Mouse (Mus musculus) hindbrain, embryonic 13.5 days (tissue): ENCODE results near the gene Smarca2. TPM values are rescaled to one million over a fixed set of nuclear protein-coding genes. Genes with fewer than 3 reads are reported as not detected.
"Not testable (repeated sequence)": the region's sequence is repeated elsewhere in the genome, so short reads cannot be mapped to it uniquely, and the experiment has no call there.

Experiments used
- ATAC-seq: fragments of 200-750 bp; cut with Nextera tagmentation; 2 replicates; pipeline ENCODE4 v1.8.0; 2017; ENCODE audit warnings: moderate TSS enrichment; ENCODE audit not compliant: low FRiP score
- H3K27ac ChIP-seq: fragments of 300-500 bp; sonication (generic); 2 replicates; pipeline ENCODE4 v1.5.1; 2015; ENCODE audit warnings: inconsistent platforms, mild to moderate bottlenecking, moderate library complexity
- H3K27me3 ChIP-seq: fragments of 300-500 bp; sonication (generic); 2 replicates; pipeline ENCODE4 v1.6.1; 2015; ENCODE audit warnings: mild to moderate bottlenecking, inconsistent platforms
- H3K36me3 ChIP-seq: fragments of 300-500 bp; sonication (generic); 2 replicates; pipeline ENCODE4 v1.6.1; 2015; ENCODE audit warnings: mild to moderate bottlenecking, inconsistent platforms
- H3K4me1 ChIP-seq: fragments of 300-500 bp; sonication (generic); replicated peaks from 2 replicates; pipeline ENCODE4 v1.6.1; 2015; ENCODE audit warnings: inconsistent platforms
- H3K4me2 ChIP-seq: fragments of 300-500 bp; sonication (generic); 2 replicates; pipeline ENCODE4 v1.6.1; 2015; ENCODE audit warnings: inconsistent platforms, mild to moderate bottlenecking, moderate library complexity
- H3K4me3 ChIP-seq: fragments of 300-500 bp; sonication (generic); 2 replicates; pipeline ENCODE4 v1.5.1; 2015; ENCODE audit warnings: mild to moderate bottlenecking, inconsistent platforms
- H3K9ac ChIP-seq: fragments of 300-500 bp; sonication (generic); 2 replicates; pipeline ENCODE4 v1.6.1; 2015; ENCODE audit warnings: mild to moderate bottlenecking, inconsistent platforms
- H3K9me3 ChIP-seq: fragments of 300-500 bp; sonication (generic); 2 replicates; pipeline ENCODE4 v1.6.1; 2016; ENCODE audit warnings: inconsistent platforms
- WGBS: fragments of 180-500 bp; shearing (Covaris S2); methylation state at CpG from one replicate; pipeline ENCODE4 v1.1.7; 2015; 5-methylcytosine and 5-hydroxymethylcytosine counted together
- polyA plus RNA-seq: library from polyadenylated mRNA; unstranded; fragments of >200 nt; fragmentation: Nextera tagmentation; extraction: Ambion mirVana; gene quantifications from 2 replicates; pipeline ENCODE4 v1.2.1, GENCODE M21; 2015

Gene Smarca2
- polyA plus RNA-seq, 1 experiment from 2014 or later, result 85.3 TPM

GRCm38 (mm10) chr19:26734704-26735109 is 129.9 kb downstream of the Smarca2 start:
- H3K27ac ChIP-seq, result peak overlapping the region; percentile 83
- H3K27me3 ChIP-seq, result no peaks in the 10 kb centered on the region
- ATAC-seq, result peak; percentile 65
- no peak overlapping the region for H3K4me2 ChIP-seq
- H3K36me3 ChIP-seq, result no peaks in the 10 kb centered on the region
- H3K4me1 ChIP-seq, result peaks cover 24% of the 10 kb centered on the region
- H3K9me3 ChIP-seq, result no peaks in the 10 kb centered on the region
- WGBS, result 45% methylated on average over 10 of the region's 10 CpGs
- peak overlapping the region; percentile 53 for H3K9ac ChIP-seq
- H3K4me3 ChIP-seq, result no peak overlapping the region

GRCm38 (mm10) chr19:26745021-26745420 is 140.2 kb downstream of the Smarca2 start:
- H3K9me3 ChIP-seq, H3K4me3 ChIP-seq, ATAC-seq, H3K27me3 ChIP-seq, H3K36me3 ChIP-seq, H3K4me2 ChIP-seq, H3K27ac ChIP-seq, H3K9ac ChIP-seq: not testable (repeated sequence)
- 94% methylated on average over 4 of the region's 4 CpGs for WGBS
- H3K4me1 ChIP-seq, result peaks cover 13% of the 10 kb centered on the region

GRCm38 (mm10) chr19:26745567-26745966 is 140.7 kb downstream of the Smarca2 start:
- ATAC-seq, result no peak
- H3K9me3 ChIP-seq, result no peaks in the 10 kb centered on the region
- H3K9ac ChIP-seq, result no peak overlapping the region
- H3K4me1 ChIP-seq, result peaks cover 13% of the 10 kb centered on the region
- no peak overlapping the region for H3K4me3 ChIP-seq
- WGBS, result 93% methylated on average over 7 of the region's 7 CpGs
- H3K36me3 ChIP-seq, result no peaks in the 10 kb centered on the region
- H3K4me2 ChIP-seq, result no peak overlapping the region
- H3K27me3 ChIP-seq, result no peaks in the 10 kb centered on the region
- 0 out of 2 replicates have a peak overlapping the region, but pooled peaks have one; percentile 12 for H3K27ac ChIP-seq

- WGBS, result 91% methylated on average over 10 of the region's 10 CpGs
- H3K4me3 ChIP-seq, result no peak overlapping the region
- peaks cover 18% of the 10 kb centered on the region for H3K4me1 ChIP-seq
- peak overlapping the region; percentile 100 for H3K27ac ChIP-seq
- no peaks in the 10 kb centered on the region for H3K27me3 ChIP-seq
- no peak for ATAC-seq
- H3K9me3 ChIP-seq, result no peaks in the 10 kb centered on the region
- H3K9ac ChIP-seq, result peak overlapping the region; percentile 80; the same call in 1 of the 2 replicates
- peak overlapping the region; percentile 68 for H3K4me2 ChIP-seq
- H3K36me3 ChIP-seq, result no peaks in the 10 kb centered on the region
Measured at GRCm38 (mm10) chr19:26746290-26746689, 141.4 kb downstream of the Smarca2 start.

GRCm38 (mm10) chr19:26746709-26747467 is 142.0 kb downstream of the Smarca2 start:
- Histone ChIP-seq H3K27me3 (no peaks in the 10 kb centered on the region), H3K27ac (peak overlapping the region; percentile 100), H3K36me3 (no peaks in the 10 kb centered on the region), H3K9me3 (no peaks in the 10 kb centered on the region), H3K9ac (peak overlapping the region; percentile 80), H3K4me1 (peaks cover 21% of the 10 kb centered on the region), H3K4me2 (peak overlapping the region; percentile 68), H3K4me3 (peak overlapping the region; percentile 45)
- WGBS, result 50% methylated on average over 6 of the region's 6 CpGs
- peak; percentile 50 for ATAC-seq

- no peaks in the 10 kb centered on the region for H3K36me3 ChIP-seq
- H3K27ac ChIP-seq, result peak overlapping the region; percentile 100
- no peaks in the 10 kb centered on the region for H3K27me3 ChIP-seq
- peak overlapping the region; percentile 80 for H3K9ac ChIP-seq
- H3K4me1 ChIP-seq, result peaks cover 24% of the 10 kb centered on the region
- H3K4me3 ChIP-seq, result peak overlapping the region; percentile 45
- no peaks in the 10 kb centered on the region for H3K9me3 ChIP-seq
- H3K4me2 ChIP-seq, result peak overlapping the region; percentile 68
- WGBS, result under 1% methylated on average over 36 of the region's 36 CpGs
- ATAC-seq, result peak; percentile 92
Measured at GRCm38 (mm10) chr19:26747571-26748539, 143.0 kb downstream of the Smarca2 start.

- Histone ChIP-seq H3K4me1 (peaks cover 30% of the 10 kb centered on the region), H3K27me3 (no peaks in the 10 kb centered on the region), H3K27ac (peak overlapping the region; percentile 100), H3K4me2 (peak overlapping the region; percentile 68), H3K4me3 (peak overlapping the region; percentile 45), H3K36me3 (no peaks in the 10 kb centered on the region), H3K9ac (peak overlapping the region; percentile 80), H3K9me3 (no peaks in the 10 kb centered on the region)
- no peak for ATAC-seq
- WGBS, result 0% methylated on average over 6 of the region's 6 CpGs
Measured at GRCm38 (mm10) chr19:26748676-26749075, 143.8 kb downstream of the Smarca2 start.

- Histone ChIP-seq H3K27ac (peak overlapping the region; percentile 100), H3K9ac (peak overlapping the region; percentile 80), H3K36me3 (no peaks in the 10 kb centered on the region), H3K27me3 (no peaks in the 10 kb centered on the region), H3K4me2 (peak overlapping the region; percentile 68), H3K4me3 (peak overlapping the region; percentile 45), H3K4me1 (peaks cover 30% of the 10 kb centered on the region), H3K9me3 (no peaks in the 10 kb centered on the region)
- 18% methylated on average over 11 of the region's 11 CpGs for WGBS
- ATAC-seq, result no peak
Measured at GRCm38 (mm10) chr19:26749427-26750137, 144.7 kb downstream of the Smarca2 start.

GRCm38 (mm10) chr19:26752611-26753163 is 147.8 kb downstream of the Smarca2 start:
- Histone ChIP-seq H3K4me3 (no peak overlapping the region), H3K9me3 (no peaks in the 10 kb centered on the region), H3K27ac (no peak overlapping the region), H3K4me2 (no peak overlapping the region), H3K36me3 (no peaks in the 10 kb centered on the region), H3K27me3 (no peaks in the 10 kb centered on the region), H3K9ac (no peak overlapping the region), H3K4me1 (peaks cover 16% of the 10 kb centered on the region)
- WGBS, result 91% methylated on average over 15 of the region's 15 CpGs
- ATAC-seq, result no peak

- Histone ChIP-seq H3K4me1 (peaks cover 16% of the 10 kb centered on the region), H3K4me3 (no peak overlapping the region), H3K27me3 (no peaks in the 10 kb centered on the region), H3K9me3 (no peaks in the 10 kb centered on the region), H3K9ac (no peak overlapping the region), H3K4me2 (peak overlapping the region; percentile 17; the same call in 1 of the 2 replicates), H3K27ac (no peak overlapping the region), H3K36me3 (no peaks in the 10 kb centered on the region)
- 72% methylated on average over 7 of the region's 7 CpGs for WGBS
- no peak for ATAC-seq
Measured at GRCm38 (mm10) chr19:26753266-26753872, 148.5 kb downstream of the Smarca2 start.

- Histone ChIP-seq H3K4me1 (peaks cover 16% of the 10 kb centered on the region), H3K4me2 (no peak overlapping the region)
- ATAC-seq, result no peak
Measured at GRCm38 (mm10) chr19:26754016-26754794, 149.4 kb downstream of the Smarca2 start.

More at GRCm38 (mm10) chr19:26754016-26754794, 149.4 kb downstream of the Smarca2 start:
- Histone ChIP-seq H3K4me3 (no peak overlapping the region), H3K36me3 (no peaks in the 10 kb centered on the region), H3K9ac (no peak overlapping the region), H3K27me3 (no peaks in the 10 kb centered on the region), H3K27ac (no peak overlapping the region), H3K9me3 (no peaks in the 10 kb centered on the region)
- 84% methylated on average over 10 of the region's 10 CpGs for WGBS
